In the genomic region with DNA sequence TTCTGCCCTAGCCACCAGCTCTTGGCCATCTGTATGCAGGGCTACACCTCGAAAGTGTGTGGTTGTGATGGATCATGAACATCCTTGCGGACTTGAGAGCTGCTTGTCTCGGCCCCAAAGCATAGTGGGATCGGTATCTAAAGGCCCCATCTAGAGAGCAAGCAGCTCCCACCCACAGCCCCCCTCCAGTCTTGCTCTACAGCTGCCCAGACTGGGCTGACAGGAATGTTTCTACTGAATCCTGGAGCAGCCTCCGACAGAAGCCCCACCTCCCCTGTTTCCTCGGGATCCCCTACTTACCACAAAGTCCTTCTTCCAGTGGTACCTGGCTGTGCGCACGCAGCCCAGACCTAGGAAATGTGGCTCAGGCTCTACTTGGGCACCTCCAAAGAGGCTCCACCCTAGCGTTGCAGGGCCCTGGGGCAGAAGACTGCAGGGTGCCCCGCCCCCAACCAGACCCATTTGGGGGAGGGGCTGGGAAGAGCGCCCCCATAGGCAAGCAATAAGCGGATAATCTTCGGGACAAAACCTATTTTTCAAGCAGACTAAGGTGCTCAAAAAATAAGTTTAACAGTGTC, we compare ENCODE assay signal across 9 mouse cellular contexts. TPM values are rescaled to one million over a fixed set of nuclear protein-coding genes. Genes with fewer than 3 reads are reported as not detected.
DNase-seq lines count a peak whose midpoint lies in the region; ATAC-seq lines count a peak whose summit lies in the region.
"Had no signal": no experiment of that assay in that cellular context is flagged by ENCODE, and none has a peak within 500 bp of the region (broad histone marks: within the 10 kb centered on the region; RNA-seq: fewer than 3 reads in every experiment).

TSS of gene Sult5a1 (minus strand) at position 428 of the 578 bp plus-strand sequence.

- peak within 1 kb of the TSS; percentile 39; the same call in 1 of the 2 replicates for H3K4me2 ChIP-seq in heart, embryonic 16.5 days (ENCODE audit: low read depth, low read length)
- peak within 1 kb of the TSS; percentile 38 for H3K4me2 ChIP-seq in liver, embryonic 13.5 days

- H3K27ac ChIP-seq in embryonic facial prominence, embryonic 10.5 days (replicated peaks), result peak within 1 kb of the TSS; percentile 72
- H3K27ac ChIP-seq in heart, embryonic 16.5 days (ENCODE audit: low read length), result no peak within 1 kb of the TSS
- no peak within 1 kb of the TSS; the same call in 1 of the 2 replicates for H3K27ac ChIP-seq in liver, embryonic 13.5 days

- no peaks in the 10 kb centered on the region for H3K9me3 ChIP-seq in embryonic facial prominence, embryonic 10.5 days
- no peaks in the 10 kb centered on the region for H3K9me3 ChIP-seq in heart, embryonic 16.5 days (replicated peaks; ENCODE audit: control insufficient read depth, low read length)
- no peaks in the 10 kb centered on the region for H3K9me3 ChIP-seq in liver, embryonic 13.5 days (replicated peaks)
- H3K9me3 ChIP-seq: megakaryocyte, embryonic 14.5 days had no signal

- H3K27me3 ChIP-seq in embryonic facial prominence, embryonic 10.5 days (replicated peaks; ENCODE audit: low read depth, poor library complexity, severe bottlenecking), result no peaks in the 10 kb centered on the region
- H3K27me3 ChIP-seq in heart, embryonic 16.5 days (ENCODE audit: control insufficient read depth, insufficient read depth, low read length), result no peaks in the 10 kb centered on the region
- 0 out of 2 replicates have a peak, but pooled peaks cover 8% of the 10 kb centered on the region for H3K27me3 ChIP-seq in liver, embryonic 13.5 days

- DNase-seq in kidney, postnatal 10 days, result peak; percentile 48
- DNase-seq in kidney, adult 9 months, result no peak
- DNase-seq in embryonic facial prominence, embryonic 10.5 days (ENCODE audit: low spot score), result peak; percentile 48
- no peak for DNase-seq in liver, embryonic 13.5 days
- DNase-seq in left cerebral cortex, adult 8-10 months (ENCODE audit: low spot score in 2 of 2), result no peak
- DNase-seq in cerebellum, postnatal 25 days, result no peak
- DNase-seq in adrenal gland, adult 8-10 months, result no peak

- H3K9ac ChIP-seq in heart, embryonic 16.5 days (ENCODE audit: low read length), result no peak within 1 kb of the TSS
- peak within 1 kb of the TSS; percentile 20; the same call in 1 of the 2 replicates for H3K9ac ChIP-seq in liver, embryonic 13.5 days

- no peak for ATAC-seq in heart, embryonic 16.5 days (replicated peaks; ENCODE audit: extremely low read depth, insufficient read depth, low FRiP score)
- no peak for ATAC-seq in liver, embryonic 13.5 days (ENCODE audit: low read depth)

- peaks cover 28% of the 10 kb centered on the region for H3K4me1 ChIP-seq in embryonic facial prominence, embryonic 10.5 days
- H3K4me1 ChIP-seq in heart, embryonic 16.5 days (ENCODE audit: control insufficient read depth, insufficient read depth, low read length), result peaks cover 17% of the 10 kb centered on the region
- H3K4me1 ChIP-seq in liver, embryonic 13.5 days (replicated peaks), result peaks cover 42% of the 10 kb centered on the region

- 26% methylated on average over 13 of the region's 13 CpGs for WGBS in embryonic facial prominence, embryonic 10.5 days
- 32% methylated on average over 13 of the region's 13 CpGs for WGBS in heart, embryonic 16.5 days
- 32% methylated on average over 13 of the region's 13 CpGs for WGBS in liver, embryonic 13.5 days (ENCODE audit: insufficient replicate concordance)

- no peaks in the 10 kb centered on the region for H3K36me3 ChIP-seq in embryonic facial prominence, embryonic 10.5 days (replicated peaks)
- no peaks in the 10 kb centered on the region for H3K36me3 ChIP-seq in heart, embryonic 16.5 days (ENCODE audit: control insufficient read depth, insufficient read depth)
- H3K36me3 ChIP-seq in liver, embryonic 13.5 days, result no peaks in the 10 kb centered on the region

- peak within 1 kb of the TSS; percentile 47 for H3K4me3 ChIP-seq in embryonic facial prominence, embryonic 10.5 days
- H3K4me3 ChIP-seq in heart, embryonic 16.5 days (ENCODE audit: low read length), result no peak within 1 kb of the TSS
- H3K4me3 ChIP-seq in liver, embryonic 13.5 days (replicated peaks), result no peak within 1 kb of the TSS
- H3K4me3 ChIP-seq: megakaryocyte, embryonic 14.5 days had no signal

RNA-seq across cellular contexts. Expression of gene Sult5a1, which starts in this region (rescaled TPM):
- 8.2 and 8.5 TPM in 2 replicates for polyA plus RNA-seq in embryonic facial prominence, embryonic 10.5 days (2016; fragmentation: Nextera tagmentation; extraction: Ambion mirVana)
- 4.4 and 5.8 TPM in 2 replicates for polyA plus RNA-seq in heart, embryonic 16.5 days (2015; fragmentation: Nextera tagmentation; extraction: Ambion mirVana)
- 1.0 and 1.3 TPM in 2 replicates for polyA plus RNA-seq in liver, embryonic 13.5 days (2015; fragmentation: Nextera tagmentation; extraction: Ambion mirVana)
- under 1 TPM in 2 of 4 experiments, not detected in 2; 0.15 to 0.37 TPM for total RNA-seq in left cerebral cortex, adult 8-10 months (2022)
- total RNA-seq in adrenal gland, adult 8-10 months (2022), result 10 to 100 TPM in 2 of 4 experiments, 1 to 10 TPM in 2; 6.5 to 17.8 (median 10.3) TPM

Comparison
In these comparisons a context has a peak if more than half of its experiments do, and no peak if none do; other contexts are left out.
1. RNA of gene Sult5a1 (total RNA-seq): 6.5 to 17.8 TPM in adrenal gland, adult 8-10 months; 0.15 to 0.37 TPM in left cerebral cortex, adult 8-10 months; every median in the first group is over 4 times any median in the second.
2. DNase-seq: peak in kidney, postnatal 10 days (single experiment) and embryonic facial prominence, embryonic 10.5 days (single experiment); none in kidney, adult 9 months (single experiment), liver, embryonic 13.5 days (single experiment), left cerebral cortex, adult 8-10 months (0 of 2), cerebellum, postnatal 25 days (0 of 2) and adrenal gland, adult 8-10 months (single experiment).